Mouse (Mus musculus) liver, embryonic 14.5 days (tissue): ENCODE data around the gene Hmgn3.

Experiments
- CTCF ChIP-seq: IDR thresholded peaks from 2 replicates; pipeline ENCODE4 v1.5.1; 2016; ENCODE audit warnings: antibody characterized with exemption, low read depth, control low read depth
- EP300 ChIP-seq: IDR thresholded peaks from 2 replicates; pipeline ENCODE4 v1.6.1; 2016; ENCODE audit warnings: antibody characterized with exemption, low read depth

DNA sequence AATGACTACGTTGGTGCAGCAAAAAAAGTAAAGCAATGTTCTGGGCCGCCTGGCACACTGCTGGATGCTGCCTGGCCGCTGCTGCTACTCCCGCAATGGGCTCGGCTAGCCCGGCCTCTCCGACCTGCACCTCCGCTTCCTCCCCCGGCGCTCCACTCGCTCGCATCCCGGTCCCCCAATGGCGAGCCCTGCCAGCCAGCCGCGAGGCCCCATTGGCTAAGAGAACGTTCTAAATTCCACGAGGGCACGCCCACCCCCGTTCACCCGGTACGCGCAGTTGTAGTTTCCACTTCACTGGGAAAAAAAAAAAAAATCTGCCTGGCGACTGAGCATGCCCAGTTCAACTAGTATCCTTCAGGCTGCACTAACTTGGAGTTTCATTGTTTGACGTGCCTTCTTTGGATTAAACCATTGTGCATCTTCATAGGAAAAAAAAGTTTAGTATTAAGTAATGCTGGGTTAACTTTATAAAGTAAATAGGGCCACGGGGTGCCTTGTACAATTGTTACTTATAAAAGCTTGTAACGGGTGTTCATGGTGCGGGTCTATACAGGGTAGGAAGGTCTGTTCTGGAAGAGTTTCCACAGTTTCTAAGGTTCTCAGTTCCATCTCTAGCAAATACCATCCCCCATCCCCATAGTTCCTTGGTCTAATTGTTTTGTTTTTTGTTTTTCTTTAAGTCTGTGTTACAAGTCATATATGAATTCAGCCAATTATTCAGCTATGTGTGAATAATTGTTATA lies at the start of gene Hmgn3:
- TF ChIP-seq CTCF (no peak), EP300 (no peak)
